Mouse (Mus musculus): ENCODE data around the gene Sntb2. TPM values are rescaled to one million over a fixed set of nuclear protein-coding genes. Genes with fewer than 3 reads are reported as not detected.

Sntb2 gene
- 7.4 and 7.7 TPM in 2 replicates for polyA plus RNA-seq (2016; fragmentation: Nextera tagmentation; extraction: Ambion mirVana)

GRCm38 (mm10) chr8:106935324-106935869 is at the start of gene Sntb2:
Sntb2 (plus strand) TSS chr8:106935750.
- peaks cover 47% of the 10 kb centered on the region for H3K4me1 ChIP-seq
- H3K4me3 ChIP-seq: peak within 1 kb of the TSS; percentile 96
- under 1% methylated on average over 40 of the region's 41 CpGs for WGBS
- H3K36me3 ChIP-seq (replicated peaks): no peaks in the 10 kb centered on the region
- H3K27me3 ChIP-seq (ENCODE audit: poor library complexity, severe bottlenecking): peaks cover 42% of the 10 kb centered on the region
- peak within 1 kb of the TSS; percentile 95 for H3K27ac ChIP-seq
- peak; percentile 94 for DNase-seq (ENCODE audit: extremely low spot score, low spot score)
- H3K9me3 ChIP-seq: no peaks in the 10 kb centered on the region

- Histone ChIP-seq H3K27ac (no peak overlapping the region), H3K27me3 (ENCODE audit: poor library complexity, severe bottlenecking) (no peaks in the 10 kb centered on the region), H3K4me3 (no peak overlapping the region), H3K9me3 (no peaks in the 10 kb centered on the region), H3K36me3 (replicated peaks) (peaks cover 68% of the 10 kb centered on the region), H3K4me1 (peaks cover 23% of the 10 kb centered on the region)
- WGBS: 56% methylated on average over 5 of the region's 5 CpGs
- peak; percentile 59 for DNase-seq (ENCODE audit: extremely low spot score, low spot score)
Measured at GRCm38 (mm10) chr8:106887336-106888189, 48.0 kb upstream of the Sntb2 start.

GRCm38 (mm10) chr8:106888803-106889202 is 46.7 kb upstream of the Sntb2 start:
- 94% methylated on average over 3 of the region's 3 CpGs for WGBS
- H3K9me3 ChIP-seq: no peaks in the 10 kb centered on the region
- H3K4me3 ChIP-seq: no peak overlapping the region
- H3K4me1 ChIP-seq: peaks cover 23% of the 10 kb centered on the region
- no peaks in the 10 kb centered on the region for H3K27me3 ChIP-seq (ENCODE audit: poor library complexity, severe bottlenecking)
- no peak overlapping the region for H3K27ac ChIP-seq
- peaks cover 56% of the 10 kb centered on the region for H3K36me3 ChIP-seq (replicated peaks)
- DNase-seq (ENCODE audit: extremely low spot score, low spot score): no peak

- H3K4me1 ChIP-seq: peaks cover 40% of the 10 kb centered on the region
- H3K27me3 ChIP-seq (ENCODE audit: poor library complexity, severe bottlenecking): no peaks in the 10 kb centered on the region
- H3K4me3 ChIP-seq: peak overlapping the region; percentile 98
- peaks cover 49% of the 10 kb centered on the region for H3K36me3 ChIP-seq (replicated peaks)
- H3K9me3 ChIP-seq: no peaks in the 10 kb centered on the region
- WGBS: 1% methylated on average over 15 of the region's 15 CpGs
- H3K27ac ChIP-seq: peak overlapping the region; percentile 100
- peak; percentile 53 for DNase-seq (ENCODE audit: extremely low spot score, low spot score)
Measured at GRCm38 (mm10) chr8:106892210-106892805, 43.2 kb upstream of the Sntb2 start.

GRCm38 (mm10) chr8:106892806-106893451 is 42.6 kb upstream of the Sntb2 start:
- H3K9me3 ChIP-seq: no peaks in the 10 kb centered on the region
- H3K36me3 ChIP-seq (replicated peaks): peaks cover 53% of the 10 kb centered on the region
- H3K27ac ChIP-seq: peak overlapping the region; percentile 100
- H3K4me1 ChIP-seq: peaks cover 40% of the 10 kb centered on the region
- H3K4me3 ChIP-seq: peak overlapping the region; percentile 98
- H3K27me3 ChIP-seq (ENCODE audit: poor library complexity, severe bottlenecking): no peaks in the 10 kb centered on the region
- DNase-seq (ENCODE audit: extremely low spot score, low spot score): peak; percentile 73
- WGBS: under 1% methylated on average over 57 of the region's 57 CpGs

- H3K9me3 ChIP-seq: no peaks in the 10 kb centered on the region
- peak; percentile 87 for DNase-seq (ENCODE audit: extremely low spot score, low spot score)
- H3K4me1 ChIP-seq: peaks cover 38% of the 10 kb centered on the region
- H3K36me3 ChIP-seq (replicated peaks): peaks cover 58% of the 10 kb centered on the region
- H3K4me3 ChIP-seq: peak within 1 kb of the TSS; percentile 98
- under 1% methylated on average over 63 of the region's 63 CpGs for WGBS
- peak within 1 kb of the TSS; percentile 100 for H3K27ac ChIP-seq
- H3K27me3 ChIP-seq (ENCODE audit: poor library complexity, severe bottlenecking): no peaks in the 10 kb centered on the region
Measured at GRCm38 (mm10) chr8:106893481-106894156, 41.9 kb upstream of the Sntb2 start, which contains the start of gene Utp4. Utp4 (plus strand) TSS chr8:106893636.

- DNase-seq (ENCODE audit: extremely low spot score, low spot score): no peak
Measured at GRCm38 (mm10) chr8:106899473-106899872, 36.1 kb upstream of the Sntb2 start.

GRCm38 (mm10) chr8:106905727-106906480 is 29.6 kb upstream of the Sntb2 start:
- no peaks in the 10 kb centered on the region for H3K4me1 ChIP-seq
- H3K36me3 ChIP-seq (replicated peaks): peaks cover 93% of the 10 kb centered on the region
- no peaks in the 10 kb centered on the region for H3K9me3 ChIP-seq
- H3K4me3 ChIP-seq: no peak overlapping the region
- peak; percentile 33 for DNase-seq (ENCODE audit: extremely low spot score, low spot score)
- no peak overlapping the region for H3K27ac ChIP-seq
- H3K27me3 ChIP-seq (ENCODE audit: poor library complexity, severe bottlenecking): no peaks in the 10 kb centered on the region
- WGBS: 94% methylated on average over 17 of the region's 17 CpGs

More at GRCm38 (mm10) chr8:106899473-106899872, 36.1 kb upstream of the Sntb2 start:
- 89% methylated on average over 5 of the region's 5 CpGs for WGBS
- H3K36me3 ChIP-seq (replicated peaks): peaks cover 100% of the 10 kb centered on the region
- H3K27me3 ChIP-seq (ENCODE audit: poor library complexity, severe bottlenecking): no peaks in the 10 kb centered on the region
- H3K27ac ChIP-seq: no peak overlapping the region
- peaks cover 11% of the 10 kb centered on the region for H3K4me1 ChIP-seq
- H3K4me3 ChIP-seq: no peak overlapping the region
- H3K9me3 ChIP-seq: no peaks in the 10 kb centered on the region

GRCm38 (mm10) chr8:106906635-106907034 is 28.9 kb upstream of the Sntb2 start:
- H3K36me3 ChIP-seq (replicated peaks): peaks cover 93% of the 10 kb centered on the region
- H3K27me3 ChIP-seq (ENCODE audit: poor library complexity, severe bottlenecking): no peaks in the 10 kb centered on the region
- no peaks in the 10 kb centered on the region for H3K4me1 ChIP-seq
- no peak for DNase-seq (ENCODE audit: extremely low spot score, low spot score)
- no peaks in the 10 kb centered on the region for H3K9me3 ChIP-seq
- WGBS: 95% methylated on average over 6 of the region's 6 CpGs
- H3K4me3 ChIP-seq: no peak overlapping the region
- no peak overlapping the region for H3K27ac ChIP-seq

- Histone ChIP-seq H3K27ac (no peak overlapping the region), H3K4me3 (no peak overlapping the region), H3K36me3 (replicated peaks) (peaks cover 93% of the 10 kb centered on the region), H3K4me1 (no peaks in the 10 kb centered on the region), H3K9me3 (no peaks in the 10 kb centered on the region), H3K27me3 (ENCODE audit: poor library complexity, severe bottlenecking) (no peaks in the 10 kb centered on the region)
- DNase-seq (ENCODE audit: extremely low spot score, low spot score): no peak
- 92% methylated on average over 6 of the region's 6 CpGs for WGBS
Measured at GRCm38 (mm10) chr8:106907450-106907849, 28.1 kb upstream of the Sntb2 start.

- H3K27me3 ChIP-seq (ENCODE audit: poor library complexity, severe bottlenecking): no peaks in the 10 kb centered on the region
- H3K4me3 ChIP-seq: no peak overlapping the region
- WGBS: 94% methylated on average over 7 of the region's 7 CpGs
- no peaks in the 10 kb centered on the region for H3K9me3 ChIP-seq
- H3K36me3 ChIP-seq (replicated peaks): peaks cover 93% of the 10 kb centered on the region
- H3K27ac ChIP-seq: no peak overlapping the region
- no peaks in the 10 kb centered on the region for H3K4me1 ChIP-seq
- no peak for DNase-seq (ENCODE audit: extremely low spot score, low spot score)
Measured at GRCm38 (mm10) chr8:106908291-106908690, 27.3 kb upstream of the Sntb2 start.
